ENCODE assay signal across 26 mouse cellular contexts in the genomic region with DNA sequence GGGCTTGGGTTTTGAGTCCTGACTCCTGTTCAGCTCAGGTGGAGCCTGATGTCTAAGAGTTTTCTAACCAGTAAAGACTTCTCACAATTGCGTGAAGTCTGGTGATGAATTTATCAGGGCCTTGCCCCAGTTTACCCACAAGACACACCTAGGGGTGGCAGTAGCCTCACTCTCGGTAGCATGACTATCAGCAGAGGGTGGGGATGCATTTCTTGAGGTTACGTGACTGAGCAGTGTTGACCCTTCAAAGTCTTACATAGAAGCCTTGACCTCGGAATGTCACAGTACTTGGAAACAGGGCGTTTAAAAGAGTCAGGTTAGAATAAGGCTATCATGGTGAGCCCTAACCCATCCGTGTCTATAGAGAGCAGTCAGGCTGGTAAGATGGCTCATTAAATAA. TPM values are rescaled to one million over a fixed set of nuclear protein-coding genes. Genes with fewer than 3 reads are reported as not detected.
"Had no signal": no experiment of that assay in that cellular context is flagged by ENCODE, and none has a peak within 500 bp of the region (broad histone marks: within the 10 kb centered on the region; RNA-seq: fewer than 3 reads in every experiment).

No protein-coding gene starts in this region.

- H3K9ac ChIP-seq: limb, embryonic 12.5 days; limb, embryonic 13.5 days; limb, embryonic 15.5 days; liver, embryonic 12.5 days; liver, embryonic 13.5 days; liver, embryonic 14.5 days; liver, embryonic 15.5 days; liver, postnatal 0 days; lung, embryonic 14.5 days; lung, embryonic 15.5 days; midbrain, embryonic 12.5 days; midbrain, embryonic 13.5 days; midbrain, embryonic 15.5 days had no signal

- H3K27ac ChIP-seq: left cerebral cortex, adult 2 months; limb, embryonic 12.5 days; limb, embryonic 13.5 days; limb, embryonic 15.5 days; liver, embryonic 12.5 days; liver, embryonic 13.5 days; liver, embryonic 14.5 days; liver, embryonic 15.5 days; lung, embryonic 15.5 days; macrophage; midbrain, embryonic 10.5 days; midbrain, embryonic 12.5 days; midbrain, embryonic 13.5 days; midbrain, embryonic 15.5 days had no signal

- H3K36me3 ChIP-seq: limb, embryonic 10.5 days; limb, embryonic 12.5 days; limb, embryonic 13.5 days; limb, embryonic 15.5 days; liver, embryonic 12.5 days; liver, embryonic 13.5 days; liver, embryonic 15.5 days; lung, embryonic 15.5 days; midbrain, embryonic 10.5 days; midbrain, embryonic 12.5 days; midbrain, embryonic 13.5 days; midbrain, embryonic 15.5 days had no signal

- H3K27me3 ChIP-seq: limb, embryonic 12.5 days; limb, embryonic 13.5 days; limb, embryonic 15.5 days; lung, embryonic 15.5 days; midbrain, embryonic 12.5 days; midbrain, embryonic 13.5 days; midbrain, embryonic 15.5 days had no signal

- H3K9me3 ChIP-seq: limb, embryonic 10.5 days; limb, embryonic 12.5 days; limb, embryonic 13.5 days; limb, embryonic 15.5 days; liver, embryonic 12.5 days; liver, embryonic 13.5 days; liver, embryonic 15.5 days; lung, embryonic 15.5 days; megakaryocyte, embryonic 14.5 days; midbrain, embryonic 10.5 days; midbrain, embryonic 12.5 days; midbrain, embryonic 13.5 days; midbrain, embryonic 15.5 days had no signal

- DNase-seq: layer of hippocampus, postnatal 36 days; left cerebral cortex, postnatal 4 days; liver, embryonic 13.5 days; lung, adult 18-20 months; lung, adult 2 months; lung, postnatal 14 days had no signal

- ATAC-seq: liver, embryonic 12.5 days; midbrain, embryonic 13.5 days; midbrain, embryonic 15.5 days had no signal

- H3K4me1 ChIP-seq: midbrain, embryonic 13.5 days had no signal

- H3K4me2 ChIP-seq: limb, embryonic 12.5 days; limb, embryonic 13.5 days; limb, embryonic 15.5 days; liver, embryonic 11.5 days; liver, embryonic 12.5 days; liver, embryonic 13.5 days; liver, embryonic 15.5 days; lung, embryonic 14.5 days; lung, embryonic 15.5 days; midbrain, embryonic 11.5 days; midbrain, embryonic 12.5 days; midbrain, embryonic 13.5 days; midbrain, embryonic 15.5 days had no signal

- H3K4me3 ChIP-seq: left cerebral cortex, adult 2 months; limb, embryonic 10.5 days; limb, embryonic 12.5 days; limb, embryonic 13.5 days; limb, embryonic 15.5 days; liver, embryonic 12.5 days; liver, embryonic 13.5 days; liver, embryonic 15.5 days; lung, embryonic 15.5 days; megakaryocyte, embryonic 14.5 days; midbrain, embryonic 10.5 days; midbrain, embryonic 12.5 days; midbrain, embryonic 13.5 days; midbrain, embryonic 15.5 days; myocyte had no signal

RNA-seq across cellular contexts. Expression of a gene that starts 23.3 kb away (rescaled TPM):
- polyA plus RNA-seq: macrophage had no signal
